Comparison of ENCODE assay signal across 18 mouse cellular contexts in the genomic region with DNA sequence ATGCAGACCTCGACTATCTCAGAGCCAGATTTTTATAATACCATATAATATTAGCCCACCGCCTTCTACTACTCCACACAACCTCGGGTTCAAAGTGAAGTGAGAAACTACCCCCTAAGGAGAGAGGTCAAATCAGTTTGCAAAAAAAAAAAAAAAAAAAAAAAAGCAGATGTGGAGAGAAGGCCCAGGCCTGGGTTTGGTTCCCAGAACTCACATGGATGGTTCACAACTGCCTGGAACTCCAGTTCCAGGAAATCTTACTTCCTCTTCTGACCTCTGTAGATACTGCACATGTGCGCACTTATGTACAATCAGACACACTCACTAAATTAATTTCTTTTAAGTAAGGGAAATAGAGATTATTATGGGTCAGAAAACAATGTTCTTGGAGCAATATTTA.
"Had no signal": no experiment of that assay in that cellular context is flagged by ENCODE, and none has a peak within 500 bp of the region (broad histone marks: within the 10 kb centered on the region; RNA-seq: fewer than 3 reads in every experiment).

No protein-coding gene starts in this region.

- H3K4me1 ChIP-seq: midbrain, embryonic 13.5 days; neural tube, embryonic 13.5 days; neural tube, embryonic 15.5 days had no signal

- H3K27me3 ChIP-seq: megakaryocyte, embryonic 14.5 days; midbrain, embryonic 13.5 days; neural tube, embryonic 13.5 days; neural tube, embryonic 15.5 days had no signal

- H3K9me3 ChIP-seq: megakaryocyte, embryonic 14.5 days; midbrain, embryonic 13.5 days; neural tube, embryonic 13.5 days; neural tube, embryonic 15.5 days had no signal

- DNase-seq: lung, embryonic 14.5 days; lung, postnatal 10 days; retina, postnatal 1 day; right cerebral cortex, adult 18-20 months; right cerebral cortex, postnatal 25 days; right cerebral cortex, postnatal 4 days; spleen, adult 18-20 months; thymus, adult 18-20 months; thymus, postnatal 14 days; thymus, postnatal 36 days had no signal

- ATAC-seq: midbrain, embryonic 13.5 days; midbrain, embryonic 16.5 days had no signal

- H3K27ac ChIP-seq: macrophage; midbrain, embryonic 13.5 days; neural tube, embryonic 13.5 days; neural tube, embryonic 15.5 days had no signal

- H3K4me2 ChIP-seq: lung, embryonic 14.5 days; midbrain, embryonic 11.5 days; midbrain, embryonic 13.5 days; neural tube, embryonic 13.5 days; neural tube, embryonic 15.5 days had no signal

- H3K36me3 ChIP-seq: midbrain, embryonic 13.5 days; neural tube, embryonic 13.5 days; neural tube, embryonic 15.5 days had no signal

- H3K9ac ChIP-seq: lung, embryonic 14.5 days; midbrain, embryonic 13.5 days; neural tube, embryonic 13.5 days; neural tube, embryonic 15.5 days had no signal

- H3K4me3 ChIP-seq: megakaryocyte, embryonic 14.5 days; midbrain, embryonic 13.5 days; myocyte; neural tube, embryonic 13.5 days; neural tube, embryonic 15.5 days had no signal
